Mouse (Mus musculus): ENCODE measurements around the gene Fxr2.

- TF ChIP-seq CTCF (conservative IDR thresholded peaks at IDR 0.05; ENCODE audit: low read length) (no peak), NANOG (IDR thresholded peaks at IDR 0.05; ENCODE audit: borderline replicate concordance, low read length) (no peak)
Measured at GRCm38 (mm10) chr11:69622406-69622805, 10.4 kb upstream of the Fxr2 start.

All from E14TG2a.4 (cell line).